Mouse (Mus musculus): ENCODE results near the gene Mtmr14. TPM values are rescaled to one million over a fixed set of nuclear protein-coding genes. Genes with fewer than 3 reads are reported as not detected.

The Mtmr14 gene
- polyA plus RNA-seq (2012; ENCODE audit: low replicate concordance) = 88.1 and 106 TPM in 2 replicates

DNA sequence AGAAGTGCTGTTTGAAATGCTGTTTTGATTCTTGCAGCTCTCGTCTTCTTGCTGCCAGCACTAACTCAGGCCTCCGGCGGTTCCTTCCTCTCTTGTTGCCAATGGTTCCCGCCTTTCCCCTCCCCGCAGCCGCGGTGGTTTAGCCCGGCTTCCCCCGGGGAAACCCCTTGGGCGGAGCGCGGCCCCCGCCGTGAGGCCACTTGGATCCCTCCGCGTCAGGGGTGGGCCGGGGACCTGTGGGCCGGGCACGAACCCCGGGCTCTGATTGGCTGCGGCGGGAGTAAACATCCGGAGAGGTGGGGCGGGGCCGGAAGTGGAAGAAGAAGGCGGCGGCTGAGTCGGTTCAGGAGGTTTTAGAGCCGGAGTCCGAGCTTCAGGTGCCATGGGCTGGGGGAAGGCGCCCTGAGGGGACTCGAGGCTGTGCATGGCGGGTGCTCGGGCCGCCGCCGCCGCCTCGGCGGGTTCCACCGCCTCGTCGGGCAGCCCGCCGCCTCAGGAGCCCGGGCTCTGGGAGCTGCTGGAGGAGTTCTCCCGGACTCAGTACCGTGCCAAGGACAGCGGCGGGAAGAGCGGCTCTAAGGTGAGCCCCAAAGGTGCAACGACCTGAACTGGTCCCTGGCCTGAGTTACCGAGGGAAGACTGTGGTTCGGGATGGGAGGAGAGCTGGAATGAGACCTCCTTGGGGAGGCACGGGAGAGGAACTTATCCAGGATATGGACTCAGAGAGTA lies at the start of gene Mtmr14:
Gene Mtmr14 (plus strand): TSS at position 302 of the 729 bp plus-strand sequence.

DNA sequence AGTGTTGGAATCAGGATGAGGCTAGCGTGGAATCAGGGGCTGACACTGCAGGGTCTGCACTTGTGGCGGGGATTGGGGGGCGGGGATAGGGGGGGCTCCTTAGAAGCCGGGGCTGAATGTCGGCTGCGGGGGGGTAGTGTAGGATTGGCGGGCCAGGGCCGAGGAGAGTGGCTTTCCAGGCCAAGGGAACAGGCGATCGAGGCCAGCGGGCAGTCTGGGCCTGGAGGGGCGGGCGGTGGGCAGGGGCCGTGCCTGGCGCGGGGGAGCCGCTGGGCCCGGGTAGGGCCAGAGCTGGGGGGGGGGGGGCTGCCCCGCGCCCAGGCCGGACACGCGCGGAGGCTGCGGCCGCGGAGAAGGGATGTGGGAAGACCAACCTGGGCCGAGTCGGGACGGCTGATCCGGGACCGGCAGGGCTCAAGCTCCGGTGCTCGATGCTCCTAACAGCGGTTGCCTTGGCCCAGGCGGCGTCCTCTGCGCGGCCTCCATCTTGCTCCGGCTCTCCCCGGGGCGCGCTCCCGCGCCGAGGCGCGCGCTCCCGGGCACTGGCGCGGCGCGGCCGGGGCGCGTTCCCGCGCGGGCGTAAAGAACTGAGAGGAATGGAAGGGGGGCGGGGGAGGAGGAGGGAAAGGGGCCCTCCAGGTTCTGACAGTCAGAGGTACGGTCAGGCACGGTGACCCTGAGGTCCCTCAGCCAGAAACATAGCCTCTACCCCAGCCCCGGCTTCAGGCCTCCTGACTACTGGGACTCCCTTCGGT lies 42.6 kb upstream of the Mtmr14 start, which contains the start of gene Lhfpl4:
Gene Lhfpl4 (minus strand): TSS at position 544 of the 755 bp plus-strand sequence.

DNA sequence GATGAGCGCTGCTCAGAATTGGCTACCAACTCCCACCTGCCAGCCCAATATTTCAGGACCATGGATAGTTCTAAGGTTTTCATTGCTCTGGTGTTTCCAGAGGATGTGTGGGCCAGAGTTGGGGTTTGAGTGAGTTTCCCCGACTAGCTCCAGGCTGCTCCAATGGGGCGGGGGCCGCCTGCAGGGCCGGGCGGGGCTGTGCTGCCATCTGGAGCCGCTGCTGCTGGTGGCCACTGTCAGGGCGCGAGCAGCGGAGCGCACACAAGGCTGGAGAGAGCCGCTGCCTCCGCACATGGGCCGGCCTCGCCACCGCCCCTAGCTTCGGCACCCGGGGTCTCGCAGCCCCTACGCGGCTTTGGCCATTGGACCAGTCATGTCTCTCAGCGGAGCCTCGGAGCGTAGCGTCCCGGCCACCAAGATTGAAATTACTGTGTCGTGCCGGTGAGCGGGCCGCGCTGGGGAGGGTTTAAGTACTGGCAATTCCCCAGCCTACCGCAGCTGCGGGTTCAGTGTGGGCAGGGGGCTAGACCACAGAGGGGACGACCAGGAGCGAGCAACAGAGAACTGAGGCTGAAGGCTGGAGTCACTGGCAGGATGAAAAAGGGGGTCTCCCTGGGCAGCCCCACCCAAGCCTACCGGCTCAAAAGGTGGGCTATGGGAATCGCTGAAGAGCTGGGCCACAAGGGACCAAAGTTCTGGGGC lies 44.6 kb downstream of the Mtmr14 start, which contains the start of gene Cpne9:
Gene Cpne9 (plus strand): TSS at position 207 of the 702 bp plus-strand sequence.

DNA sequence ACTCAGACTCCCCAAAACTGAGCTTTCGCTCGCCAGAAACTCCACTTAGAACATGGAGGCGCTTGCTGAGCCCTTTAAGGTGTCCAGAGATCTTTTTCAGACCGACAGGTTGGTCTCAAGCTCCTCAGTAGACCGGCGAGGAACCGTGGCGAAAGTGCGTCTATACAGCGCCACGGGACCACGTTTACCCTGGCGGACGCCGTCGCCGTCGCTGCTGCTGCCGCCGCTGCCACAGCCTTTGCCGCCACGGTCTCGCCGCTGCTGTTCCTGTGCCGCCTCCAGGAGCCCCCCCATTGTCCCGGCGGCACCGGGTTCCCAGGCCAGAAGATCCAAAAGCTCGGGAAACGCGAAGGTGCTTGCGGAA lies 69.3 kb downstream of the Mtmr14 start, which contains the start of gene Brpf1:
Gene Brpf1 (plus strand): TSS at position 152 of the 364 bp plus-strand sequence.

DNA sequence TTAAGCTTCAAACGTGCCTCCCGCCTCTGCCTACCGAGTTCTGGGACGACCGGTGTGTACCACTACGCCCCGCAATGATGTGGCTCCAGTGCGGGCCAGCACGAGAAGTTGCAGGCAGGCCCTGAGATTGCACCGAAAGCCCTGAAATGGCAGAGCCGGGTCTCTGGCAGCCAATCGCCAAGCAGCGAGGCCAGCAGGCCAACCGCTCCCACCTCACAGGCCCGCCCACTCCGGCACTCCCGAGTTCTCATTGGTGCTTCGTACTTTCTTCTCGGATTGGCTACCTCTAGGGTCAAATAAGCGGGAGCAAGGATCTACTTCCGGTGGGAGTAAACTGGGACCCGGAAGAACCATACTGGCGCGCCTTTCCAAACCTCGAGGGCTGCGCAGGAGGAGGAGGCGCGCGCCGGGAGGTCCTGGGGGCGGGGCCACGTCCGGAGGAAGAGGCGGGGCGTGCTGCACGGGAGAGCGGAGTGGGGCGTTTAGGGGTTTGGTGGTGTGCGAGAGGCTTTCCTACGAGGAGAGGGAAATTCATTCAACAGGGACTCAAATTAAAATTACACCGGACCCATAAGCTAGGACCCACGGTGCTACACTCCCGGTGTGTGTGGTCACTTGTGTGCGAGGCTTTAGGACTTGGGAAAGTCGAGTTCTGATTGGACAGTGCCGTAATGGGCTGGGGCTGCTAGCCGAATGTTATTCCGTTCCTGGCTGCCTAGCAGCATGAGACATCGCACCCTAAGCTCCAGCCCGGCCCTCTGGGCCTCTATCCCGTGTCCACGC lies 89.1 kb downstream of the Mtmr14 start, which contains the start of gene Ogg1:
Gene Ogg1 (plus strand): TSS at position 440 of the 783 bp plus-strand sequence.

Other genes with a start within 250 kb of the Mtmr14 start
- 3.6 and 5.4 TPM in 2 replicates for gene Thumpd3, start 191.6 kb upstream of the Mtmr14 start, polyA plus RNA-seq (2012; ENCODE audit: low replicate concordance)
- gene Setd5, start 160.5 kb upstream of the Mtmr14 start, polyA plus RNA-seq (2012; ENCODE audit: low replicate concordance) = 62.6 and 103 TPM in 2 replicates
- gene Lhfpl4, start 42.5 kb upstream of the Mtmr14 start, polyA plus RNA-seq (2012; ENCODE audit: low replicate concordance) = 0.16 and 0.20 TPM in 2 replicates
- 0.08 and 0.11 TPM in 2 replicates for gene Cpne9, start 44.5 kb downstream of the Mtmr14 start, polyA plus RNA-seq (2012; ENCODE audit: low replicate concordance)
- 36.5 and 95.3 TPM in 2 replicates for gene Brpf1, start 69.3 kb downstream of the Mtmr14 start, polyA plus RNA-seq (2012; ENCODE audit: low replicate concordance)
- 8.4 and 10.8 TPM in 2 replicates for gene Ogg1, start 89.1 kb downstream of the Mtmr14 start, polyA plus RNA-seq (2012; ENCODE audit: low replicate concordance)
- gene Camk1, start 106.1 kb downstream of the Mtmr14 start, polyA plus RNA-seq (2012; ENCODE audit: low replicate concordance) = 8.6 and 13.3 TPM in 2 replicates
- gene Tada3, start 140.0 kb downstream of the Mtmr14 start, polyA plus RNA-seq (2012; ENCODE audit: low replicate concordance) = 44.8 and 81.1 TPM in 2 replicates
- 255 and 685 TPM in 2 replicates for gene Arpc4, start 140.3 kb downstream of the Mtmr14 start, polyA plus RNA-seq (2012; ENCODE audit: low replicate concordance)
- gene Ttll3, start 151.4 kb downstream of the Mtmr14 start, polyA plus RNA-seq (2012; ENCODE audit: low replicate concordance) = 18.3 and 25.1 TPM in 2 replicates
- 78.3 and 88.5 TPM in 2 replicates for gene Rpusd3, start 181.5 kb downstream of the Mtmr14 start, polyA plus RNA-seq (2012; ENCODE audit: low replicate concordance)
- not detected in 2 replicates for gene Cidec, start 197.9 kb downstream of the Mtmr14 start, polyA plus RNA-seq (2012; ENCODE audit: low replicate concordance)
- gene Jagn1, start 204.7 kb downstream of the Mtmr14 start, polyA plus RNA-seq (2012; ENCODE audit: low replicate concordance) = 7.8 and 9.2 TPM in 2 replicates
- 0.45 and 1.00 TPM in 2 replicates for gene Il17re, start 220.6 kb downstream of the Mtmr14 start, polyA plus RNA-seq (2012; ENCODE audit: low replicate concordance)
- gene Il17rc, start 233.6 kb downstream of the Mtmr14 start, polyA plus RNA-seq (2012; ENCODE audit: low replicate concordance) = 0.68 and 1.3 TPM in 2 replicates
- gene Creld1, start 245.5 kb downstream of the Mtmr14 start, polyA plus RNA-seq (2012; ENCODE audit: low replicate concordance) = 24.9 and 25.5 TPM in 2 replicates

All from hematopoietic multipotent progenitor cell, adult 10-12 weeks (in vitro differentiated cells).